1 mouse cellular context compared by ENCODE assay signal in genomic region chr7:12992222-12992621, GRCm38 (mm10).
TF ChIP-seq lines count a peak whose summit lies in the region.

No protein-coding gene starts in this region.

TF ChIP-seq in CH12.LX, 34 proteins besides CTCF, POLR2A, EP300 and RAD21 (continued from another document):
- peak; percentile 58 for TF ChIP-seq SMC3 (IDR thresholded peaks at IDR 0.05; ENCODE audit: low read depth, low read length)
